Mouse (Mus musculus): ENCODE data around the gene Gm37240. TPM values are rescaled to one million over a fixed set of nuclear protein-coding genes. Genes with fewer than 3 reads are reported as not detected.

Gene Gm37240
- polyA plus RNA-seq, 1 experiment from 2014 or later, result 10.8 TPM

GRCm38 (mm10) chr3:84925229-84925628, 962.1 kb downstream of the Gm37240 start:
- ATAC-seq (no peak), DNase-seq (ENCODE audit: low read depth, low spot score) (no peak)
- ChIA-PET CTCF (no interaction called here), POLR2A (no interaction called here)
- no peaks in the 10 kb centered on the region for H3K27me3 ChIP-seq
- in situ Hi-C loops (cut with MboI; ENCODE audit: low pct_unique_long_range_greater_than_20kb), result loop anchor here (10.0 kb wide), 1 partner anchor 1190 kb away; no protein-coding TSS in a partner anchor
- no peak for TF ChIP-seq CTCF (IDR thresholded peaks at IDR 0.05)

GRCm38 (mm10) chr3:84923670-84924069, 963.6 kb downstream of the Gm37240 start:
- in situ Hi-C loops (cut with MboI; ENCODE audit: low pct_unique_long_range_greater_than_20kb), result loop anchor here (10.0 kb wide), 1 partner anchor 1191 kb away; no protein-coding TSS in a partner anchor
- no peak for ATAC-seq
- CTCF ChIA-PET, result interaction anchor here (1.8 kb wide), 1 partner anchor 646 kb away, joined by 5 read pairs; no protein-coding TSS in a partner anchor
- H3K27me3 ChIP-seq, result no peaks in the 10 kb centered on the region
- no peak for DNase-seq (ENCODE audit: low read depth, low spot score)
- POLR2A ChIA-PET, result no interaction called here
- TF ChIP-seq CTCF (IDR thresholded peaks at IDR 0.05), result no peak

- CTCF ChIA-PET, result interaction anchor here (1.8 kb wide), 1 partner anchor 646 kb away, joined by 5 read pairs; no protein-coding TSS in a partner anchor
- in situ Hi-C loops (cut with MboI; ENCODE audit: low pct_unique_long_range_greater_than_20kb), result loop anchor here (10.0 kb wide), 1 partner anchor 1192 kb away; no protein-coding TSS in a partner anchor
- no peak for ATAC-seq
- POLR2A ChIA-PET, result no interaction called here
- no peaks in the 10 kb centered on the region for H3K27me3 ChIP-seq
- no peak for DNase-seq (ENCODE audit: low read depth, low spot score)
- TF ChIP-seq CTCF (IDR thresholded peaks at IDR 0.05), result no peak
Measured at GRCm38 (mm10) chr3:84923256-84923655, 964.1 kb downstream of the Gm37240 start.

- ChIA-PET POLR2A (interaction anchor here (0.9 kb wide), 1 partner anchor 652 kb away, joined by 3 read pairs; the partner anchor contains the start of gene Gatb), CTCF (interaction anchor here (0.7 to 1.6 kb wide), 21 partner anchors 9 to 1219 kb away, joined by 3 to 20 read pairs (median 3); partner anchors contain the start of gene Gatb)
- peak; percentile 71 for TF ChIP-seq CTCF (IDR thresholded peaks at IDR 0.05)
- DNase-seq (ENCODE audit: low read depth, low spot score) (no peak), ATAC-seq (peak; percentile 89)
- H3K27me3 ChIP-seq, result no peaks in the 10 kb centered on the region
- in situ Hi-C loops (cut with MboI; ENCODE audit: low pct_unique_long_range_greater_than_20kb), result loop anchor here (10.0 kb wide), 1 partner anchor 1193 kb away; no protein-coding TSS in a partner anchor
Measured at GRCm38 (mm10) chr3:84921704-84922420, 965.5 kb downstream of the Gm37240 start.

GRCm38 (mm10) chr3:84917903-84918679, 969.2 kb downstream of the Gm37240 start:
- in situ Hi-C loops (cut with MboI; ENCODE audit: low pct_unique_long_range_greater_than_20kb), result loop anchor here (5.0 to 10.0 kb wide), 2 partner anchors 644 to 1007 kb away; no protein-coding TSS in a partner anchor
- DNase-seq (ENCODE audit: low read depth, low spot score), result no peak
- ATAC-seq, result no peak
- CTCF ChIA-PET, result interaction anchor here (0.6 to 3.8 kb wide), 5 partner anchors 11 to 849 kb away, joined by 3 to 14 read pairs (median 3); partner anchors contain the start of gene Gatb
- no peaks in the 10 kb centered on the region for H3K27me3 ChIP-seq
- POLR2A ChIA-PET, result interaction anchor here (0.6 to 0.7 kb wide), 2 partner anchors 22 to 223 kb away, joined by 3 to 4 read pairs; no protein-coding TSS in a partner anchor
- TF ChIP-seq CTCF (IDR thresholded peaks at IDR 0.05), result no peak

- CTCF ChIA-PET, result no interaction called here
- ATAC-seq (no peak), DNase-seq (ENCODE audit: low read depth, low spot score) (no peak)
- in situ Hi-C loops (cut with MboI; ENCODE audit: low pct_unique_long_range_greater_than_20kb), result loop anchor here (10.0 kb wide), 1 partner anchor 1011 kb away; no protein-coding TSS in a partner anchor
- TF ChIP-seq CTCF (IDR thresholded peaks at IDR 0.05), result no peak
- no peaks in the 10 kb centered on the region for H3K27me3 ChIP-seq
- POLR2A ChIA-PET, result no interaction called here
Measured at GRCm38 (mm10) chr3:84914284-84914683, 973.0 kb downstream of the Gm37240 start.

GRCm38 (mm10) chr3:84906528-84906927, 980.8 kb downstream of the Gm37240 start:
- in situ Hi-C loops (cut with MboI; ENCODE audit: low pct_unique_long_range_greater_than_20kb), result no loop called here
- TF ChIP-seq CTCF (IDR thresholded peaks at IDR 0.05), result peak; percentile 80
- peak; percentile 71 for ATAC-seq
- CTCF ChIA-PET, result interaction anchor here (0.7 to 2.9 kb wide), 18 partner anchors 10 to 560 kb away, joined by 3 to 15 read pairs (median 4); no protein-coding TSS in a partner anchor
- no peak for DNase-seq (ENCODE audit: low read depth, low spot score)
- POLR2A ChIA-PET, result no interaction called here
- no peaks in the 10 kb centered on the region for H3K27me3 ChIP-seq

- DNase-seq (ENCODE audit: low read depth, low spot score), result no peak
- POLR2A ChIA-PET, result no interaction called here
- H3K27me3 ChIP-seq, result no peaks in the 10 kb centered on the region
- CTCF ChIA-PET, result interaction anchor here (0.6 to 2.8 kb wide), 5 partner anchors 9 to 74 kb away, joined by 3 to 15 read pairs (median 3); no protein-coding TSS in a partner anchor
- no peak for TF ChIP-seq CTCF (IDR thresholded peaks at IDR 0.05)
- in situ Hi-C loops (cut with MboI; ENCODE audit: low pct_unique_long_range_greater_than_20kb), result no loop called here
- ATAC-seq, result no peak
Measured at GRCm38 (mm10) chr3:84897952-84898351, 989.4 kb downstream of the Gm37240 start.

GRCm38 (mm10) chr3:84890983-84891382, 996.3 kb downstream of the Gm37240 start:
- H3K27me3 ChIP-seq, result no peaks in the 10 kb centered on the region
- TF ChIP-seq CTCF (IDR thresholded peaks at IDR 0.05), result no peak
- ATAC-seq, result no peak
- in situ Hi-C loops (cut with MboI; ENCODE audit: low pct_unique_long_range_greater_than_20kb), result no loop called here
- POLR2A ChIA-PET, result no interaction called here
- DNase-seq (ENCODE audit: low read depth, low spot score), result no peak
- CTCF ChIA-PET, result interaction anchor here (1.0 to 3.1 kb wide), 5 partner anchors 15 to 36 kb away, joined by 3 to 20 read pairs (median 3); no protein-coding TSS in a partner anchor

- ATAC-seq (no peak), DNase-seq (ENCODE audit: low read depth, low spot score) (no peak)
- ChIA-PET CTCF (interaction anchor here (1.0 to 3.1 kb wide), 7 partner anchors 13 to 509 kb away, joined by 3 to 20 read pairs (median 3); no protein-coding TSS in a partner anchor), POLR2A (no interaction called here)
- in situ Hi-C loops (cut with MboI; ENCODE audit: low pct_unique_long_range_greater_than_20kb), result no loop called here
- no peaks in the 10 kb centered on the region for H3K27me3 ChIP-seq
- peak; percentile 75 for TF ChIP-seq CTCF (IDR thresholded peaks at IDR 0.05)
Measured at GRCm38 (mm10) chr3:84889648-84890047, 997.7 kb downstream of the Gm37240 start.

Data from Patski (cell line).